Mouse (Mus musculus): ENCODE measurements at regions not wholly inside any gene's neighbourhood (a gene's known extent, or its start where the extent isn't known, plus 50 kb on each side); places are given as distances from the start of the nearest gene placed in this dataset.

DNA sequence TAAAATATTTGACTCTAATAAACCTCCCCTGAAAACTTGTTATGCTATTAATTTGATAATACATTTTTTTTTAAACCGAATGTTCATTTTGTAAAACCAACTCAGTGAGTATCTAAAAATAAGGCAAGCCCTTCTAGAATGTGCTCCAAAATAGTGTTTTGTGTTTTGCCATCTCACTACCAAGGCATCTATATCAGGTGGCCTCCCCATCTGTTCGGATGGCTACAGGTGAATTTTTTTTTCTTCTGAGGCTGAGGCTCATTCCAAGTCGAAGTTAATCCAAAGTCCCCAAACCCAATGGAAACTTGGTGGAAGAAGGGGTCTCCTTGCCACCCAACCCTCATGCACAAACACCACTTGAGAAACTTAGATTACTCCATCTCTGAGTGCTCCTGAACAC lies 396.3 kb upstream of the 3110018I06Rik start:
- TF ChIP-seq GATA1 (IDR thresholded peaks at IDR 0.05; ENCODE audit: borderline replicate concordance, low read length) (no peak), FLI1 (IDR thresholded peaks at IDR 0.05; ENCODE audit: low read length) (no peak)
